In genomic region chr17:23968780-23969179, GRCm38 (mm10) we compare ENCODE assay signal across 17 mouse cellular contexts. TPM values are rescaled to one million over a fixed set of nuclear protein-coding genes. Genes with fewer than 3 reads are reported as not detected.
DNase-seq lines count a peak whose midpoint lies in the region; ATAC-seq and TF ChIP-seq lines count a peak whose summit lies in the region.
"Had no signal": no experiment of that assay in that cellular context is flagged by ENCODE, and none has a peak within 500 bp of the region (broad histone marks: within the 10 kb centered on the region; RNA-seq: fewer than 3 reads in every experiment).

No protein-coding gene starts in this region.

- TF ChIP-seq POLR2A in spleen, adult 2 months (IDR thresholded peaks at IDR 0.05; ENCODE audit: low read depth, low read length): no peak

- H3K4me3 ChIP-seq in forebrain, postnatal 0 days (ENCODE audit: low read depth, low read length): no peak overlapping the region
- H3K4me3 ChIP-seq in forebrain, embryonic 12.5 days (replicated peaks): no peak overlapping the region
- H3K4me3 ChIP-seq in spleen, adult 2 months (ENCODE audit: extremely low read depth, insufficient read depth, insufficient read length): no peak overlapping the region
- no peak overlapping the region for H3K4me3 ChIP-seq in intestine, postnatal 0 days (ENCODE audit: low read depth, low read length)
- H3K4me3 ChIP-seq: heart, embryonic 13.5 days; left cerebral cortex, adult 2 months had no signal

- H3K9me3 ChIP-seq in forebrain, postnatal 0 days (ENCODE audit: low read length): no peaks in the 10 kb centered on the region
- H3K9me3 ChIP-seq in forebrain, embryonic 12.5 days: no peaks in the 10 kb centered on the region
- H3K9me3 ChIP-seq in intestine, postnatal 0 days (ENCODE audit: control insufficient read depth): no peaks in the 10 kb centered on the region
- H3K9me3 ChIP-seq: heart, embryonic 13.5 days had no signal

- 56% methylated on average over 2 of the region's 2 CpGs for WGBS in forebrain, postnatal 0 days
- 51% methylated on average over 2 of the region's 2 CpGs for WGBS in forebrain, embryonic 12.5 days
- WGBS in spleen, adult 2 months: 59% methylated on average over 2 of the region's 2 CpGs
- WGBS in intestine, postnatal 0 days: 35% methylated on average over 2 of the region's 2 CpGs

- ATAC-seq in forebrain, postnatal 0 days: no peak
- no peak for ATAC-seq in forebrain, embryonic 12.5 days (ENCODE audit: low FRiP score)
- peak; percentile 67 for ATAC-seq in intestine, postnatal 0 days
- ATAC-seq: forebrain, embryonic 14.5 days; hindbrain, embryonic 16.5 days had no signal

- H3K36me3 ChIP-seq in forebrain, postnatal 0 days (ENCODE audit: insufficient read depth): no peaks in the 10 kb centered on the region
- no peaks in the 10 kb centered on the region for H3K36me3 ChIP-seq in forebrain, embryonic 12.5 days (replicated peaks)
- no peaks in the 10 kb centered on the region for H3K36me3 ChIP-seq in spleen, adult 2 months (ENCODE audit: control insufficient read depth, insufficient read depth, low read length)
- no peaks in the 10 kb centered on the region for H3K36me3 ChIP-seq in intestine, postnatal 0 days (ENCODE audit: control insufficient read depth, insufficient read depth)
- H3K36me3 ChIP-seq: heart, embryonic 13.5 days had no signal

- no peak overlapping the region for H3K9ac ChIP-seq in forebrain, postnatal 0 days
- no peak overlapping the region for H3K9ac ChIP-seq in forebrain, embryonic 12.5 days
- H3K9ac ChIP-seq in intestine, postnatal 0 days (ENCODE audit: low read depth, low read length): no peak overlapping the region
- H3K9ac ChIP-seq: heart, embryonic 13.5 days had no signal

- DNase-seq in forebrain, postnatal 0 days: no peak
- DNase-seq in spleen, adult 2 months (ENCODE audit: low read depth in 1 of 2, low spot score in 2 of 2): no peak
- no peak for DNase-seq in spleen, postnatal 14 days (ENCODE audit: low spot score in 2 of 2)
- peak; percentile 35 for DNase-seq in thymus, postnatal 25 days
- DNase-seq in frontal cortex, postnatal 10 days (ENCODE audit: low spot score in 2 of 2): no peak
- DNase-seq in testis, postnatal 10 days (ENCODE audit: low spot score): no peak

- H3K4me1 ChIP-seq in forebrain, postnatal 0 days (ENCODE audit: insufficient read depth): no peaks in the 10 kb centered on the region
- H3K4me1 ChIP-seq in forebrain, embryonic 12.5 days: peaks cover 6% of the 10 kb centered on the region
- peaks cover 9% of the 10 kb centered on the region; the same call in 1 of the 2 replicates for H3K4me1 ChIP-seq in spleen, adult 2 months (ENCODE audit: control insufficient read depth, insufficient read depth, insufficient read length)
- peaks cover 11% of the 10 kb centered on the region; the same call in 1 of the 2 replicates for H3K4me1 ChIP-seq in intestine, postnatal 0 days (replicated peaks; ENCODE audit: control insufficient read depth, insufficient read depth, low read length)
- H3K4me1 ChIP-seq: heart, embryonic 13.5 days had no signal

- 0 out of 2 replicates have a peak, but pooled peaks have one; percentile 11 for TF ChIP-seq CTCF in forebrain, postnatal 0 days (IDR thresholded peaks at IDR 0.05; ENCODE audit: low read depth)
- TF ChIP-seq CTCF in spleen, adult 2 months (IDR thresholded peaks at IDR 0.05; ENCODE audit: extremely low read depth, insufficient read depth, insufficient read length, insufficient replicate concordance): peak; percentile 6; the same call in 1 of the 2 replicates
- TF ChIP-seq CTCF in intestine, postnatal 0 days (IDR thresholded peaks at IDR 0.05; ENCODE audit: low read depth): peak; percentile 74

- no peak overlapping the region for H3K27ac ChIP-seq in forebrain, postnatal 0 days (ENCODE audit: low read depth, low read length)
- no peak overlapping the region for H3K27ac ChIP-seq in forebrain, embryonic 12.5 days
- no peak overlapping the region for H3K27ac ChIP-seq in spleen, adult 2 months (ENCODE audit: insufficient read depth, low read length)
- H3K27ac ChIP-seq in intestine, postnatal 0 days (ENCODE audit: low read depth, low read length): peak overlapping the region; percentile 92
- H3K27ac ChIP-seq: heart, embryonic 13.5 days; left cerebral cortex, adult 2 months had no signal

- no peaks in the 10 kb centered on the region for H3K27me3 ChIP-seq in forebrain, postnatal 0 days (ENCODE audit: insufficient read depth, low read length)
- no peaks in the 10 kb centered on the region for H3K27me3 ChIP-seq in forebrain, embryonic 12.5 days
- no peaks in the 10 kb centered on the region for H3K27me3 ChIP-seq in spleen, adult 2 months (ENCODE audit: control insufficient read depth, insufficient read depth, low read length)
- H3K27me3 ChIP-seq in intestine, postnatal 0 days (replicated peaks; ENCODE audit: control insufficient read depth, insufficient read depth, low read length): no peaks in the 10 kb centered on the region
- H3K27me3 ChIP-seq: heart, embryonic 13.5 days had no signal

- H3K4me2 ChIP-seq in forebrain, postnatal 0 days (ENCODE audit: low read depth): no peak overlapping the region
- no peak overlapping the region for H3K4me2 ChIP-seq in forebrain, embryonic 12.5 days
- no peak overlapping the region for H3K4me2 ChIP-seq in intestine, postnatal 0 days (replicated peaks; ENCODE audit: low read depth)
- H3K4me2 ChIP-seq: heart, embryonic 13.5 days had no signal

RNA-seq across cellular contexts. Expression of gene Prss30, which starts 11.6 kb away (rescaled TPM):
- 0.19 TPM in 1 of 2 replicates, not detected in the other for total RNA-seq in forebrain, postnatal 0 days (2014; rRNA removed)
- 0.13 and 0.53 TPM in 2 replicates for polyA plus RNA-seq in forebrain, postnatal 0 days (2015; fragmentation: Nextera tagmentation; extraction: Ambion mirVana)
- polyA plus RNA-seq in forebrain, embryonic 12.5 days (2016; fragmentation: Nextera tagmentation; extraction: Ambion mirVana): not detected in 2 replicates
- 10.8 and 13.6 TPM in 2 replicates for polyA plus RNA-seq in spleen, adult 2 months (2012; rRNA removed)
- polyA plus RNA-seq in intestine, postnatal 0 days (2015; fragmentation: Nextera tagmentation; extraction: Ambion mirVana): 4.7 and 12.1 TPM in 2 replicates
- total RNA-seq: gastrocnemius, postnatal 14 days had no signal
- polyA plus RNA-seq: embryonic facial prominence, embryonic 14.5 days; forebrain, embryonic 14.5 days; heart, embryonic 13.5 days; hindbrain, embryonic 16.5 days had no signal

RNA-seq across cellular contexts. Expression of gene Sbpl, which starts 13.7 kb away (rescaled TPM):
- total RNA-seq in forebrain, postnatal 0 days (2014; rRNA removed): not detected in 2 replicates
- not detected in 2 replicates for polyA plus RNA-seq in forebrain, postnatal 0 days (2015; fragmentation: Nextera tagmentation; extraction: Ambion mirVana)
- not detected in 2 replicates for polyA plus RNA-seq in forebrain, embryonic 12.5 days (2016; fragmentation: Nextera tagmentation; extraction: Ambion mirVana)
- polyA plus RNA-seq in spleen, adult 2 months (2012; rRNA removed): not detected in 2 replicates
- polyA plus RNA-seq in intestine, postnatal 0 days (2015; fragmentation: Nextera tagmentation; extraction: Ambion mirVana): not detected in 2 replicates
- total RNA-seq: gastrocnemius, postnatal 14 days; left cerebral cortex, adult 2 months; liver, adult 2 months; megakaryocyte progenitor cell, adult 5-6 weeks had no signal
- polyA plus RNA-seq: C2C12; embryonic facial prominence, embryonic 14.5 days; forebrain, embryonic 14.5 days; heart, embryonic 13.5 days; hindbrain, embryonic 16.5 days; liver, adult 2 months had no signal

RNA-seq across cellular contexts. Expression of gene Sbp, which starts 27.3 kb away (rescaled TPM):
- not detected in 2 replicates for total RNA-seq in forebrain, postnatal 0 days (2014; rRNA removed)
- polyA plus RNA-seq in forebrain, postnatal 0 days (2015; fragmentation: Nextera tagmentation; extraction: Ambion mirVana): not detected in 2 replicates
- not detected in 2 replicates for polyA plus RNA-seq in forebrain, embryonic 12.5 days (2016; fragmentation: Nextera tagmentation; extraction: Ambion mirVana)
- polyA plus RNA-seq in spleen, adult 2 months (2012; rRNA removed): not detected in 2 replicates
- not detected in 2 replicates for polyA plus RNA-seq in intestine, postnatal 0 days (2015; fragmentation: Nextera tagmentation; extraction: Ambion mirVana)
- total RNA-seq: gastrocnemius, postnatal 14 days; left cerebral cortex, adult 2 months; liver, adult 2 months; megakaryocyte progenitor cell, adult 5-6 weeks had no signal
- polyA plus RNA-seq: C2C12; embryonic facial prominence, embryonic 14.5 days; forebrain, embryonic 14.5 days; heart, embryonic 13.5 days; hindbrain, embryonic 16.5 days; liver, adult 2 months had no signal

RNA-seq across cellular contexts. Expression of gene Prss22, which starts 29.1 kb away (rescaled TPM):
- total RNA-seq in forebrain, postnatal 0 days (2014; rRNA removed): not detected in 2 replicates
- polyA plus RNA-seq in forebrain, postnatal 0 days (2015; fragmentation: Nextera tagmentation; extraction: Ambion mirVana): 0.10 TPM in 1 of 2 replicates, not detected in the other
- polyA plus RNA-seq in forebrain, embryonic 12.5 days (2016; fragmentation: Nextera tagmentation; extraction: Ambion mirVana): 0.33 and 0.35 TPM in 2 replicates
- polyA plus RNA-seq in spleen, adult 2 months (2012; rRNA removed): 0.06 TPM in 1 of 2 replicates, not detected in the other
- polyA plus RNA-seq in intestine, postnatal 0 days (2015; fragmentation: Nextera tagmentation; extraction: Ambion mirVana): 0.09 TPM in 1 of 2 replicates, not detected in the other
- total RNA-seq: gastrocnemius, postnatal 14 days; liver, adult 2 months; megakaryocyte progenitor cell, adult 5-6 weeks had no signal
- polyA plus RNA-seq: forebrain, embryonic 14.5 days; hindbrain, embryonic 16.5 days; liver, adult 2 months had no signal

RNA-seq across cellular contexts. Expression of gene Dcpp3, which starts 51.5 kb away (rescaled TPM):
- total RNA-seq in forebrain, postnatal 0 days (2014; rRNA removed): not detected in 2 replicates
- polyA plus RNA-seq in forebrain, postnatal 0 days (2015; fragmentation: Nextera tagmentation; extraction: Ambion mirVana): not detected in 2 replicates
- polyA plus RNA-seq in forebrain, embryonic 12.5 days (2016; fragmentation: Nextera tagmentation; extraction: Ambion mirVana): not detected in 2 replicates
- polyA plus RNA-seq in spleen, adult 2 months (2012; rRNA removed): not detected in 2 replicates
- polyA plus RNA-seq in intestine, postnatal 0 days (2015; fragmentation: Nextera tagmentation; extraction: Ambion mirVana): 4.7 and 7.6 TPM in 2 replicates
- total RNA-seq: gastrocnemius, postnatal 14 days; left cerebral cortex, adult 2 months; liver, adult 2 months; megakaryocyte progenitor cell, adult 5-6 weeks had no signal
- polyA plus RNA-seq: C2C12; forebrain, embryonic 14.5 days; heart, embryonic 13.5 days; liver, adult 2 months had no signal

Comparison
In these comparisons a context has a peak if more than half of its experiments do, and no peak if none do; other contexts are left out.
1. CTCF ChIP-seq: peak in every context shown above with its lines; median percentile 74 in intestine, postnatal 0 days; 11 in forebrain, postnatal 0 days; 6 in spleen, adult 2 months.